Mouse (Mus musculus) gastrocnemius, adult 8-10 months (tissue): ENCODE results near the gene Hyou1. TPM values are rescaled to one million over a fixed set of nuclear protein-coding genes. Genes with fewer than 3 reads are reported as not detected.
"Not testable (repeated sequence)": the region's sequence is repeated elsewhere in the genome, so short reads cannot be mapped to it uniquely, and the experiment has no call there.

Source experiments
- DNase-seq, 2 experiments: peaks; one replicate each; pipeline ENCODE4 v3.0.0; 2022; ENCODE audit warnings: low spot score in 2 of 2
- total RNA-seq, 4 experiments: library from RNA; stranded (reverse); gene quantifications; 2 replicates each; pipeline ENCODE4 v1.2.4; 2022

The Hyou1 gene
- 10 to 100 TPM; 24.2 to 32.0 (median 25.9) TPM for total RNA-seq

- peak; percentile 99 for DNase-seq
Observed at GRCm38 (mm10) chr9:44379054-44379834, at the start of gene Hyou1. TSS of gene Hyou1 (plus strand) at chr9:44379490.

- DNase-seq, result no peak
Observed at GRCm38 (mm10) chr9:44330736-44331135, 48.6 kb upstream of the Hyou1 start.

- DNase-seq, result no peak
Observed at GRCm38 (mm10) chr9:44332918-44333638, 46.2 kb upstream of the Hyou1 start.

- DNase-seq, result peak; percentile 97
Observed at GRCm38 (mm10) chr9:44334396-44335330, 44.6 kb upstream of the Hyou1 start, which contains the start of gene H2afx. TSS of gene H2afx (plus strand) at chr9:44334694.

- DNase-seq, result no peak
Observed at GRCm38 (mm10) chr9:44335331-44336092, 43.8 kb upstream of the Hyou1 start.

- no peak for DNase-seq
Observed at GRCm38 (mm10) chr9:44336093-44336406, 43.2 kb upstream of the Hyou1 start.

GRCm38 (mm10) chr9:44336513-44336912, 42.8 kb upstream of the Hyou1 start:
- DNase-seq, result not testable (repeated sequence)

GRCm38 (mm10) chr9:44336964-44337363, 42.3 kb upstream of the Hyou1 start:
- DNase-seq, result no peak

GRCm38 (mm10) chr9:44337436-44338169, 41.7 kb upstream of the Hyou1 start:
- DNase-seq, result no peak

- DNase-seq, result no peak
Observed at GRCm38 (mm10) chr9:44338574-44338973, 40.7 kb upstream of the Hyou1 start.

- no peak for DNase-seq
Observed at GRCm38 (mm10) chr9:44341487-44341886, 37.8 kb upstream of the Hyou1 start.

- DNase-seq, result no peak
Observed at GRCm38 (mm10) chr9:44342173-44342572, 37.1 kb upstream of the Hyou1 start.

- no peak for DNase-seq
Observed at GRCm38 (mm10) chr9:44342605-44343004, 36.7 kb upstream of the Hyou1 start.

GRCm38 (mm10) chr9:44343290-44343689, 36.0 kb upstream of the Hyou1 start:
- no peak for DNase-seq

GRCm38 (mm10) chr9:44343781-44344421, 35.4 kb upstream of the Hyou1 start, which contains the start of gene Hmbs:
TSS of gene Hmbs (minus strand) at chr9:44344228.
- peak; percentile 82 to 84 for DNase-seq

GRCm38 (mm10) chr9:44345570-44346433, 33.5 kb upstream of the Hyou1 start:
- no peak for DNase-seq

- DNase-seq, result no peak
Observed at GRCm38 (mm10) chr9:44347166-44347565, 32.1 kb upstream of the Hyou1 start.

- no peak for DNase-seq
Observed at GRCm38 (mm10) chr9:44347621-44348020, 31.7 kb upstream of the Hyou1 start.

- DNase-seq, result no peak
Observed at GRCm38 (mm10) chr9:44348546-44348945, 30.7 kb upstream of the Hyou1 start.
